Mouse (Mus musculus) common myeloid progenitor, adult 5-6 weeks (primary cell): ENCODE measurements around the gene Zfp281. TPM values are rescaled to one million over a fixed set of nuclear protein-coding genes. Genes with fewer than 3 reads are reported as not detected.

ENCODE experiments used
- ATAC-seq: replicated peaks from 2 replicates; pipeline ENCODE4 v1.8.0; 2016; ENCODE audit warnings: low read depth, mild to moderate bottlenecking, moderate TSS enrichment, inconsistent platforms; ENCODE audit not compliant: poor library complexity, severe bottlenecking
- total RNA-seq: library from RNA; stranded (forward); fragments of 200-1000, 187-1606 nt; gene quantifications from 2 replicates; pipeline ENCODE4 v1.2.3, GENCODE M21; 2017

Gene Zfp281
- total RNA-seq, 1 experiment from 2014 or later = 30.9 TPM

- ATAC-seq = no peak
Observed at GRCm38 (mm10) chr1:136645849-136646625, 21.3 kb downstream of the Zfp281 start.

GRCm38 (mm10) chr1:136652066-136652465 lies 27.4 kb downstream of the Zfp281 start:
- no peak for ATAC-seq

GRCm38 (mm10) chr1:136653526-136653925 lies 28.8 kb downstream of the Zfp281 start:
- ATAC-seq = no peak

- no peak for ATAC-seq
Observed at GRCm38 (mm10) chr1:136654385-136654784, 29.7 kb downstream of the Zfp281 start.

GRCm38 (mm10) chr1:136656619-136657018 lies 31.9 kb downstream of the Zfp281 start:
- no peak for ATAC-seq

- ATAC-seq = no peak
Observed at GRCm38 (mm10) chr1:136658456-136659227, 33.9 kb downstream of the Zfp281 start.

GRCm38 (mm10) chr1:136659337-136659736 lies 34.6 kb downstream of the Zfp281 start:
- no peak for ATAC-seq

GRCm38 (mm10) chr1:136659917-136660316 lies 35.2 kb downstream of the Zfp281 start:
- ATAC-seq = no peak

GRCm38 (mm10) chr1:136661511-136661910 lies 36.8 kb downstream of the Zfp281 start:
- ATAC-seq = no peak

- no peak for ATAC-seq
Observed at GRCm38 (mm10) chr1:136661939-136662563, 37.4 kb downstream of the Zfp281 start.

GRCm38 (mm10) chr1:136664921-136665582 lies 40.4 kb downstream of the Zfp281 start:
- ATAC-seq = no peak

GRCm38 (mm10) chr1:136666513-136666912 lies 41.8 kb downstream of the Zfp281 start:
- no peak for ATAC-seq

- ATAC-seq = no peak
Observed at GRCm38 (mm10) chr1:136669926-136670325, 45.2 kb downstream of the Zfp281 start.

GRCm38 (mm10) chr1:136670421-136670820 lies 45.7 kb downstream of the Zfp281 start:
- ATAC-seq = no peak

GRCm38 (mm10) chr1:136671767-136672434 lies 47.2 kb downstream of the Zfp281 start:
- ATAC-seq = no peak

GRCm38 (mm10) chr1:136672564-136672963 lies 47.9 kb downstream of the Zfp281 start:
- no peak for ATAC-seq

GRCm38 (mm10) chr1:136673293-136673692 lies 48.6 kb downstream of the Zfp281 start:
- ATAC-seq = no peak

GRCm38 (mm10) chr1:136674548-136675455 lies 50.1 kb downstream of the Zfp281 start:
- peak; percentile 49; the same call in 1 of the 2 replicates for ATAC-seq
